Mouse (Mus musculus) cortical plate, adult 2 months (tissue): ENCODE measurements around the gene Tnfrsf25. TPM values are rescaled to one million over a fixed set of nuclear protein-coding genes. Genes with fewer than 3 reads are reported as not detected.
A peak's percentile ranks its signal among the peaks of the same experiment; 100 is the strongest.

Source experiments
- H3K27ac ChIP-seq: fragments of 200-500 bp; 2 replicates; pipeline ENCODE4 v1.5.1; 2012; ENCODE audit warnings: low read length, control low read depth, inconsistent platforms; ENCODE audit not compliant: insufficient read depth
- H3K4me1 ChIP-seq: fragments of 200-500 bp; 2 replicates; pipeline ENCODE4 v1.6.1; 2011; ENCODE audit warnings: low read length; ENCODE audit not compliant: control insufficient read depth, insufficient read depth
- H3K4me3 ChIP-seq: fragments of 200-500 bp; 2 replicates; pipeline ENCODE4 v1.5.1; 2011; ENCODE audit warnings: mild to moderate bottlenecking, low read length, control low read depth; ENCODE audit not compliant: insufficient read depth
- CTCF ChIP-seq: fragments of 200-500 bp; IDR thresholded peaks from 2 replicates; pipeline ENCODE4 v1.5.1; 2011; ENCODE audit warnings: mild to moderate bottlenecking, control low read depth, low read length; ENCODE audit not compliant: insufficient read depth; ENCODE audit errors: extremely low read depth
- POLR2A ChIP-seq: fragments of 200-500 bp; IDR thresholded peaks from 2 replicates; pipeline ENCODE4 v1.6.1; 2011; ENCODE audit warnings: mild to moderate bottlenecking, low read length, control low read depth; ENCODE audit not compliant: insufficient read depth; ENCODE audit errors: extremely low read depth
- polyA plus RNA-seq: library from polyadenylated mRNA; depleted of rRNA; stranded (reverse); fragments of >200 nt; gene quantifications from 2 replicates; pipeline ENCODE4 v1.2.3, GENCODE M21; 2012

Gene Tnfrsf25
- polyA plus RNA-seq, 1 experiment, result 12.7 TPM

DNA sequence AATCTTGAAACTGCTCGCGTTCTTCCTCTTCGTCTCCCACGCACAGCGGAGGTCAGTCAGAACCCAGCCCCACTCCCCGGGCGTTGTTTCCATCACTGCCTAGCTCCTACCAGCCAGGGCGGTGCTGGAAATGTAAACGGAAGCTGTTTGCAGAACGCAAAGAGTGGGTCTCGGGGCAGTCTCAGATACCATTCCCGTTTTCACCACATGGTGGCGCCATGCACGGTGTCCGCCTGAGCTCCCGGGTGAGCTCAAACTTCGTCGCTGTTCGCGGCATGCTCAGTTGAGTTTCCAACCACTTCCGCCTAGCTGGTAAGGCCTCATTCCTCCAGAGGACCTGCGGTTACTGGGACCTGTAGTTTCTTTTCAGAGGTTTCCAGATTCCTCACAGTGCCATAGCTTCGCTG lies 38.0 kb downstream of the Tnfrsf25 start:
- Histone ChIP-seq H3K27ac (no peak overlapping the region), H3K4me3 (0 out of 2 replicates have a peak overlapping the region, but pooled peaks have one; percentile 2), H3K4me1 (no peaks in the 10 kb centered on the region)
- TF ChIP-seq POLR2A (no peak), CTCF (peak; percentile 70)

DNA sequence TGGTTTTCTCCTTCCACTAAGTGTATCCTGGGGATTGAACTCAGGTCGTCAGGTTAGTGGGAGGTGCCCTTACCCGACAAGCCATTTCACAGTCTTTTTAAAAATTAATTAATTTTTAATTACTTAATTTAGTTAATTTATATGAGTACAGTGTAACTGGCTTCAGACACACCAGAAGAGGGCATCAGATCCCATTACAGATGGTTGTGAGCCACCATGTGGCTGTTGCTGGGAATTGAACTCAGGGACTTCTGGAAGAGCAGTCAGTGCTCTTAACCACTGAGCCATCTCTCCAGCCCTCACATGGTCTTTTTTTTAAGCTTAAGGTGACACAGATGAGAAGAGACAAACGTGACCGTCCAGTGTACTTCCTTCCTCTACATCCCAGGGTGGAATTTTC lies 39.3 kb downstream of the Tnfrsf25 start:
- H3K4me1 ChIP-seq, result no peaks in the 10 kb centered on the region
- TF ChIP-seq CTCF, result no peak
- TF ChIP-seq POLR2A, result no peak
- no peak overlapping the region for H3K4me3 ChIP-seq
- no peak overlapping the region for H3K27ac ChIP-seq

- no peaks in the 10 kb centered on the region for H3K4me1 ChIP-seq
- H3K27ac ChIP-seq, result no peak overlapping the region
- TF ChIP-seq CTCF (peak; percentile 68), POLR2A (no peak)
- H3K4me3 ChIP-seq, result no peak overlapping the region
Measured at GRCm38 (mm10) chr4:152157779-152158584, 42.2 kb downstream of the Tnfrsf25 start.

- no peak for TF ChIP-seq CTCF
- no peak for TF ChIP-seq POLR2A
- Histone ChIP-seq H3K27ac (no peak within 1 kb of the TSS), H3K4me1 (no peaks in the 10 kb centered on the region), H3K4me3 (no peak within 1 kb of the TSS)
Measured at GRCm38 (mm10) chr4:152158585-152159284, 43.0 kb downstream of the Tnfrsf25 start, which contains the start of gene Hes2. Hes2 (plus strand) TSS chr4:152158867.

- Histone ChIP-seq H3K4me1 (no peaks in the 10 kb centered on the region), H3K4me3 (no peak overlapping the region), H3K27ac (no peak overlapping the region)
- no peak for TF ChIP-seq CTCF
Measured at GRCm38 (mm10) chr4:152159285-152159678, 43.5 kb downstream of the Tnfrsf25 start.

GRCm38 (mm10) chr4:152160748-152161147 lies 45.0 kb downstream of the Tnfrsf25 start:
- no peaks in the 10 kb centered on the region for H3K4me1 ChIP-seq
- no peak overlapping the region for H3K4me3 ChIP-seq
- TF ChIP-seq POLR2A, result no peak
- no peak for TF ChIP-seq CTCF
- H3K27ac ChIP-seq, result no peak overlapping the region

GRCm38 (mm10) chr4:152161601-152162000 lies 45.9 kb downstream of the Tnfrsf25 start:
- H3K4me1 ChIP-seq, result no peaks in the 10 kb centered on the region
- H3K27ac ChIP-seq, result no peak overlapping the region
- H3K4me3 ChIP-seq, result no peak overlapping the region
- TF ChIP-seq CTCF, result no peak
- no peak for TF ChIP-seq POLR2A

GRCm38 (mm10) chr4:152162748-152163147 lies 47.0 kb downstream of the Tnfrsf25 start:
- Histone ChIP-seq H3K4me3 (no peak overlapping the region), H3K4me1 (no peaks in the 10 kb centered on the region), H3K27ac (no peak overlapping the region)
- no peak for TF ChIP-seq POLR2A
- no peak for TF ChIP-seq CTCF

DNA sequence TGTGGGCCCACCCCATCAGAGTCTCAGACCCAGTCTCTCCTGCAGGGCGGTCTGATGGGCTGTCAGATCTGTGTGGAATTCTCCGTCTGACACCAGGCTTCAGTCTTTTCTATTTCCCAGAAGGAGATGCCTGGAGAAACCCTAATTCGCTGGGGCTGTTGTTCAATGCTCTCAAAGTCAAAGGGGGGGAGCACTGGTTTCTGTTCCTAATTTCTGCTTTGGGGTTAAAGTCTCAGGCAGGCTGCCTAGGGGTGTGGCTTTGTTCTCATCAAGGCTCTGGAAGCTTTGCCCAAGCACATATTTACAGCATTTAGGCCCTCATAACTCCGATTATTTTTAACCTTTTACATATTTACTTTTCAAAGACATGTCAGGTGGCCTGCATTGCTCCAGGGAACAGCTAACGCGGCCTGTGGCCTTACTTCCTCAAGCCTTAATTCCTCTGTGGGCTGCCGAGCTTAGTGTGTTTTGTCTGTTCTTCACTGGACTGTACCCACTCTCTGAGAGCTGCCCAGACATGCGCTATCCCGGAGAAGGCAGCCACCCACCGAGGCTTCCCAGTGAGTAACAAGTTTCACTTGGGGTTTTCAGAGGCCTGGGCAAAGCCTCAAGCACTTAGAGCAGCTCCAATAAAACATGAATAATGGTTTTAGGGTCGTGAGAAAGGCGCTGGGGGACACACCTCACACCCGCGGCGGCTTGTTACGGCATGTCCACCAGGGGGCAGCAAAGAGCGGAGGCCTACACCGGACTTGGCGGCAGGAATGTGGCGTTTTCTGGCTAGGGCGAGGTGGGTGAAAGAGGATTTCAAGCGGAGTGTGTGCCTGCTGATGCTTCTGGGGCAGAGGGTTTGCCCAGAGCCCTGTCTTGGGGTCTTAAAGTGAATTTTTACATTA lies 49.5 kb downstream of the Tnfrsf25 start:
- H3K4me3 ChIP-seq, result no peak overlapping the region
- no peak for TF ChIP-seq POLR2A
- peak; percentile 55 for TF ChIP-seq CTCF
- H3K27ac ChIP-seq, result no peak overlapping the region
- H3K4me1 ChIP-seq, result no peaks in the 10 kb centered on the region

DNA sequence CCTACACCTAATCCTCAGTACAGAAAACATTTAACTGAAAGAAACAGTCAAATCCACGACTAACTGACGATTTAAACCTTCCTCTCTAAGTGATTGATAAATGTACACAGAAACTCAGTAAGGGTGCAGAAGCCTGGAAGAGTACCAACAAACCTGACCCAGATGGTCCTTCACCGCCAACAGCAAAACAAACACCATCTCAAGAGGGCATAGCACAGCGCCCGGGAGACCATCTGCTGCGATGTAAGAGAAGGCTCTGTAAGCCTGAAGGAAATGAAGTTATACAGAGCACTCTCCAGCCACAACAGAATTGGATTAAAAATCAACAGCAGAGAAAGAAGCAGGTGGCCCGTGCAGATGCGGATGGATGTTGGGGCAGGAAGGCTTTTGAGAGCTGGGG lies 52.3 kb downstream of the Tnfrsf25 start:
- no peaks in the 10 kb centered on the region for H3K4me1 ChIP-seq
- no peak overlapping the region for H3K4me3 ChIP-seq
- no peak overlapping the region for H3K27ac ChIP-seq
- no peak for TF ChIP-seq CTCF
- no peak for TF ChIP-seq POLR2A
